Mouse (Mus musculus) liver, embryonic 14.5 days (tissue): ENCODE results near the gene Olfr1329.

Experiments used
- CTCF ChIP-seq: IDR thresholded peaks from 2 replicates; pipeline ENCODE4 v1.5.1; 2016; ENCODE audit warnings: antibody characterized with exemption, low read depth, control low read depth
- EP300 ChIP-seq: IDR thresholded peaks from 2 replicates; pipeline ENCODE4 v1.6.1; 2016; ENCODE audit warnings: antibody characterized with exemption, low read depth

GRCm38 (mm10) chr4:118867566-118867965 is 49.7 kb downstream of the Olfr1329 start:
- TF ChIP-seq CTCF = no peak
- no peak for TF ChIP-seq EP300
